Mouse (Mus musculus): Measurements from ENCODE around the gene Gm49337. TPM values are rescaled to one million over a fixed set of nuclear protein-coding genes. Genes with fewer than 3 reads are reported as not detected.
A peak's percentile ranks its signal among the peaks of the same experiment; 100 is the strongest.
"Not testable (repeated sequence)": the region's sequence is repeated elsewhere in the genome, so short reads cannot be mapped to it uniquely, and the experiment has no call there.

Gene Gm49337
- polyA plus RNA-seq, 1 experiment from 2014 or later: not detected

DNA sequence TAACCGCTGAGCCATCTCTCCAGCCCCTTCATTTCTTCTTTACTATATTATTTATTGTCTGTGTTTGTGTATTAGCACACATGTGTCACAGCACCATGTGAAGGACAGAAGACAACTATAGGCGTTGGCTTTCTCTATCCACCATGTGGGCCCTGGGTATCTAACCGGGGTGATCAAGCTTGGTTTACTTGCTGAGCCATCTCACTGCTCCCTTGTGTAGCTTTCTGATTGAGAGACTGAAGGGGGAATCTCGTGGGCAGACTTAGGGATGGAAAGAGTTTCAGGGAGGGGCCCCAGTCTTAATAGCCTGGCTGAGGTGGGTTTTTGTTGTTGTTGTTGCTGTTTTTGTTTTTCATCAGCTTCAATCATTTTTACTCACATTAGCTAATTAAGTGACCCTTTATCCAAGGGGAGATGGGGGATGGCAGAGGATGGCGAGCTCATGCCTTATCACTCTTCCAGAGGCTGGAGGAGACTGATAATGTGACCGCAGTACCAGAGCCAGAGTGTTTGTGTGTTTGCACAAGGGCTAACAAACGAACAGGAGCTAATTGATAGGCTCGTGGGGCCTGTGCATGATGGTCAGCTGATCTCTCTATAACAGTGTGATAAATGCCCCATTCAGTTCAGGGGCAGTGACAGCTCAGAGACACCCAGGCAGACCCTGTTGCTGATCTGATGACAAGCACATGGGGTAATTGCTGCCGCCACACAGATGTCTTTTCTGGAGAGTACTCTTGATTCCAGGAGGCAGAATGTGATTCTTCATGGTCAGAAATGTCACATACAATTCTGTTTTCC lies 20.6 kb downstream of the Gm49337 start:
- ATAC-seq (replicated peaks; ENCODE audit: insufficient number of reproducible peaks, low FRiP score, low TSS enrichment, low read depth): 0 out of 2 replicates have a peak, but pooled peaks have one; percentile 18
- DNase-seq (ENCODE audit: low spot score): no peak
- no peaks in the 10 kb centered on the region for H3K4me1 ChIP-seq (ENCODE audit: control insufficient read depth, insufficient read depth, low read length)
- no peak overlapping the region for H3K4me2 ChIP-seq (ENCODE audit: low read depth, low read length)
- no peak overlapping the region for H3K9ac ChIP-seq (replicated peaks; ENCODE audit: low read length)
- H3K27ac ChIP-seq (replicated peaks; ENCODE audit: low read depth, low read length): no peak overlapping the region
- H3K27me3 ChIP-seq (ENCODE audit: control insufficient read depth, insufficient read depth, low read length): no peaks in the 10 kb centered on the region
- H3K36me3 ChIP-seq (replicated peaks; ENCODE audit: control insufficient read depth, insufficient read depth, low read depth, low read length): no peaks in the 10 kb centered on the region
- WGBS: 64% methylated on average over 9 of the region's 9 CpGs
- no peaks in the 10 kb centered on the region for H3K9me3 ChIP-seq (replicated peaks; ENCODE audit: control insufficient read depth, low read length)
- no peak overlapping the region for H3K4me3 ChIP-seq (ENCODE audit: low read depth, low read length)

DNA sequence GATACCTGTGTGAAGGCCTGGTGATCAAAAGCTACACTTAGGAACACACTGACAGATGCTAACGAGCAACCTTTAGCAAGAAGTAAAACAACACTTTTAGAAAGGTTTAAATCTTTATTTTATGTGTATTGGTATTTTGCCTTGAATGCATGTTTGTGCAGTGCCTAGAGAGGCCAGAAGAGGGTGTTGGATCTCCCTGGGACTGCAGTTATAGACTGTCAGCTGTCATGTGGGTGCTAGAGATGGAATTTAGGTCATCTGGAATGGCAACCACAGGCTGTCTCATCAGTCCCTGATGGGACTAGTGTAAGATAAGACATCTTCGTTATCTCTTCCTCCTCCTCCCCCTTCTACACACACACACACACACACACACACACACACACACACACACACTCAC lies 25.2 kb downstream of the Gm49337 start:
- H3K4me3 ChIP-seq (ENCODE audit: low read depth, low read length): no peak overlapping the region
- H3K27ac ChIP-seq (replicated peaks; ENCODE audit: low read depth, low read length): no peak overlapping the region
- DNase-seq (ENCODE audit: low spot score) (no peak), ATAC-seq (replicated peaks; ENCODE audit: insufficient number of reproducible peaks, low FRiP score, low TSS enrichment, low read depth) (no peak)
- H3K4me2 ChIP-seq (ENCODE audit: low read depth, low read length): no peak overlapping the region
- 85% methylated on average over 2 of the region's 2 CpGs for WGBS
- no peaks in the 10 kb centered on the region for H3K27me3 ChIP-seq (ENCODE audit: control insufficient read depth, insufficient read depth, low read length)
- H3K9ac ChIP-seq (replicated peaks; ENCODE audit: low read length): no peak overlapping the region
- no peaks in the 10 kb centered on the region for H3K4me1 ChIP-seq (ENCODE audit: control insufficient read depth, insufficient read depth, low read length)
- no peaks in the 10 kb centered on the region for H3K36me3 ChIP-seq (replicated peaks; ENCODE audit: control insufficient read depth, insufficient read depth, low read depth, low read length)
- H3K9me3 ChIP-seq (replicated peaks; ENCODE audit: control insufficient read depth, low read length): no peaks in the 10 kb centered on the region

DNA sequence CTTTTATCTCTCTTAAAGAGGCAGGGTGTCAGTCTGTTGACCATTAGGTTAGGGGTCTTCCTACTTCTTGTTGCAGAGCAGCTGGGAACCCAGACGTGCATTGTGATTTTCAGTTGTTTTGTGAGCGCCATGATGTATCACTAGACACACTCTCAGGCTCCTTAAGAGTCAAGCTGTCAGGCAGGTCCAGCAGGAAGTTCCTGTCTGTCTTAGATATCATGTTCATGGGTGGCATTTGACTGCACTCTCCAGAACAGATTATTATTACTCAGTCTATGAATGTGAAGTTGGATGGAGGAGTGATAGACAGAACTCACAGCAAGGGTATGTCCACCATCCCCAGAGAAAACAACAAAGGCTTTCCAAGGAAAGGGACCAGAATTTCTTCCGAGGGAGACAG lies 31.2 kb downstream of the Gm49337 start:
- 71% methylated on average over 3 of the region's 3 CpGs for WGBS
- no peaks in the 10 kb centered on the region for H3K9me3 ChIP-seq (replicated peaks; ENCODE audit: control insufficient read depth, low read length)
- H3K36me3 ChIP-seq (replicated peaks; ENCODE audit: control insufficient read depth, insufficient read depth, low read depth, low read length): no peaks in the 10 kb centered on the region
- H3K4me3 ChIP-seq (ENCODE audit: low read depth, low read length): no peak overlapping the region
- DNase-seq (ENCODE audit: low spot score): no peak
- no peaks in the 10 kb centered on the region for H3K4me1 ChIP-seq (ENCODE audit: control insufficient read depth, insufficient read depth, low read length)
- H3K27ac ChIP-seq (replicated peaks; ENCODE audit: low read depth, low read length): no peak overlapping the region
- no peaks in the 10 kb centered on the region for H3K27me3 ChIP-seq (ENCODE audit: control insufficient read depth, insufficient read depth, low read length)
- no peak for ATAC-seq (replicated peaks; ENCODE audit: insufficient number of reproducible peaks, low FRiP score, low TSS enrichment, low read depth)
- no peak overlapping the region for H3K4me2 ChIP-seq (ENCODE audit: low read depth, low read length)
- H3K9ac ChIP-seq (replicated peaks; ENCODE audit: low read length): no peak overlapping the region

DNA sequence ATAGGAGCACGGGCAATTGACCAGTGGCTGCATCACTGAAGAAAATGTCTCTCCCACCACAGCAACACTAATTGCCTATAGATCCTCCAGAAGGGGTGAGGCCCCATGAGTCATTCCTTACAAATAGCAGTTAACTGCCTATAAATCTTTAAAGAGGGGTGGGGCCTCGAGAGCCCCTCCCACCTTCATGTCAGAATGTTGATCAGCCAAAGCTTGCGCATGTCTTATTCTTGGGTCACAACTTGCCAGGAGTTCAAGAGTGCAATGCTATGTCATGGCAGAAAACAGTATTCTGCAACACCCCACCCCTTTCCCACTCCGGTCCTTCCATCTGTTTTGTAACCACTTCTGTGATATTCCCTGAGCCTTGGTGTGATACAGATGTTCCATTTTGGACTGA lies 33.3 kb downstream of the Gm49337 start:
- Histone ChIP-seq H3K9me3 (replicated peaks; ENCODE audit: control insufficient read depth, low read length) (no peaks in the 10 kb centered on the region), H3K36me3 (replicated peaks; ENCODE audit: control insufficient read depth, insufficient read depth, low read depth, low read length) (no peaks in the 10 kb centered on the region), H3K4me1 (ENCODE audit: control insufficient read depth, insufficient read depth, low read length) (no peaks in the 10 kb centered on the region), H3K4me3 (ENCODE audit: low read depth, low read length) (no peak overlapping the region), H3K27me3 (ENCODE audit: control insufficient read depth, insufficient read depth, low read length) (no peaks in the 10 kb centered on the region), H3K4me2 (ENCODE audit: low read depth, low read length) (no peak overlapping the region), H3K9ac (replicated peaks; ENCODE audit: low read length) (no peak overlapping the region), H3K27ac (replicated peaks; ENCODE audit: low read depth, low read length) (no peak overlapping the region)
- WGBS: 88% methylated on average over 4 of the region's 4 CpGs
- ATAC-seq (replicated peaks; ENCODE audit: insufficient number of reproducible peaks, low FRiP score, low TSS enrichment, low read depth): no peak
- DNase-seq (ENCODE audit: low spot score): no peak

DNA sequence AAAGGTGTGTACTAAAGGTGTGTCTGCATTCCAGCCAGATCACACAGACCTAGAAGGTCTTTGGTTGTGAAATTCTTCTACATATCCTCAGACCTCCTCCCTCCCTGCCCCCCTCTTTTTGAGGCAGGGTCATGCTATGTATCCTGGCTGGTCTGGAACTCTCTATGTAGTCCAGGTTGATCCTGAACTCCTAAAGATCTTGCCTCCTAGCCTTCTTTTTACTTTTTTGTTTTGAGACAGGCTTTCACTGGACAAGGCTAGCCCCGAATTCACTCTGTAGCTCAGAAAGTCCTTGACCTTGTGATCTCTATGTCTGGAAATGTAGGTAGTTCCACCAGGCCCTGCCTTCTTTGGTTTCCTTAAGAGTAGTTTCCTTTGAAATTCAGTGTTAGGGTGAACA lies 35.7 kb downstream of the Gm49337 start:
- 76% methylated on average over 1 of the region's 1 CpGs for WGBS
- no peak overlapping the region for H3K4me2 ChIP-seq (ENCODE audit: low read depth, low read length)

DNA sequence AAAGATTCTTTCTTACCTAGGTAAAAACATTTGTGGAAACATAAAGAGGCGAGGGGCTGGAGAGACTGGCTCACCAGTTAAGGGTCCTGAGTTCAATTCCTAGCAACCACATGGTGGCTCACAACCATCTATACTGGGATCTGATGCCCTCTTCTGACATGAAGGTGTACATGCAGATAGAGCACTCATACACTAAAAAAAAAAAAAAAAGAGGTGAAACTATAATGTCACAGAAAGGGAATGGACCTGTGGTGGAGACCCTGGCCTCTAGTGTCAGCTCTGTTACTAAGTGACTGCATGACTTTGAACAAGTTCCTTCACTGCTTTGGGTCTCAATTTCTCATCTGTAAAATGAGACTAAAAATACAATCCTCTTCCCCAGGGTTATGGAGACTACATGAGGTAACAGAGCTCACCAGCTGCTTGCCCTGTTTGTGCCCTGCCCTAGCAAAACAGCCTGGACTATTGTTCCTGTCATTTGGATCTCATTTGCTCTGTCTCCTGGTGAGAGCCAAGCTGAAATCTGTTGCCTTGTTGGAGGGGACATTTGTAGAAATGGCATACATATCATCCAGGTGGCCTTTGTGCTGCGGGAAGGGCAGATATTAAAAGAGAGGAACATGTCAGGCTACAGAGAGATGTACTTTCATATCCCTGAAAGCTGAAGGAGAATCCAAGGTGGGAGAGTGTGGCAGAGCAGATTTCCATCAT lies 42.9 kb downstream of the Gm49337 start:
- no peak overlapping the region for H3K27ac ChIP-seq (replicated peaks; ENCODE audit: low read depth, low read length)
- H3K4me2 ChIP-seq (ENCODE audit: low read depth, low read length): no peak overlapping the region

More for the DNA sequence above, 35.7 kb downstream of the Gm49337 start:
- Histone ChIP-seq H3K9me3 (replicated peaks; ENCODE audit: control insufficient read depth, low read length) (no peaks in the 10 kb centered on the region), H3K4me3 (ENCODE audit: low read depth, low read length) (no peak overlapping the region), H3K9ac (replicated peaks; ENCODE audit: low read length) (no peak overlapping the region), H3K27me3 (ENCODE audit: control insufficient read depth, insufficient read depth, low read length) (no peaks in the 10 kb centered on the region), H3K36me3 (replicated peaks; ENCODE audit: control insufficient read depth, insufficient read depth, low read depth, low read length) (no peaks in the 10 kb centered on the region), H3K4me1 (ENCODE audit: control insufficient read depth, insufficient read depth, low read length) (no peaks in the 10 kb centered on the region), H3K27ac (replicated peaks; ENCODE audit: low read depth, low read length) (no peak overlapping the region)
- DNase-seq (ENCODE audit: low spot score): no peak
- no peak for ATAC-seq (replicated peaks; ENCODE audit: insufficient number of reproducible peaks, low FRiP score, low TSS enrichment, low read depth)

DNA sequence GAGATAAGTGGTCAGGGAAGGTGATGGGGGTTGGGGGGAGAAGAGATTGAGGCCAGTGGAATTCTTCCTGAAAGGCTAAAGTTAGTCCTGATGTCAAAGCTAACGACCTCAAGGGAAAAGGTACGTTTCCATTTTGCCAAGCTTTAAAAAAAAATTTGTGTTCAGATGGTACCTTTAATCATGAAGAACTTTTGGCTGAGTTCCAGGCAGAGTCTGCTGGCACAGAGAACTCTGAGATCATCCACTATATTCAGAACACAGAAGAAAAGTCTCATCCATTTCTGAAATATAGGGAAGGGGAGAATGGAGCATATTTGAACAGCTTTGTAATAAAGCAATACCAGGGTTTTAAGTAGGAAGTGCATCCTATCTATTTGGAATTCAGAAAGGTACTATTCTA lies 43.9 kb downstream of the Gm49337 start:
- ATAC-seq (replicated peaks; ENCODE audit: insufficient number of reproducible peaks, low FRiP score, low TSS enrichment, low read depth) (no peak), DNase-seq (ENCODE audit: low spot score) (no peak)
- Histone ChIP-seq H3K27ac (replicated peaks; ENCODE audit: low read depth, low read length) (no peak overlapping the region), H3K9ac (replicated peaks; ENCODE audit: low read length) (no peak overlapping the region), H3K4me3 (ENCODE audit: low read depth, low read length) (no peak overlapping the region), H3K9me3 (replicated peaks; ENCODE audit: control insufficient read depth, low read length) (no peaks in the 10 kb centered on the region), H3K4me1 (ENCODE audit: control insufficient read depth, insufficient read depth, low read length) (no peaks in the 10 kb centered on the region), H3K4me2 (ENCODE audit: low read depth, low read length) (no peak overlapping the region), H3K27me3 (ENCODE audit: control insufficient read depth, insufficient read depth, low read length) (no peaks in the 10 kb centered on the region), H3K36me3 (replicated peaks; ENCODE audit: control insufficient read depth, insufficient read depth, low read depth, low read length) (no peaks in the 10 kb centered on the region)
- WGBS: 54% methylated on average over 2 of the region's 2 CpGs

More for the DNA sequence above, 42.9 kb downstream of the Gm49337 start:
- Histone ChIP-seq H3K4me1 (ENCODE audit: control insufficient read depth, insufficient read depth, low read length) (no peaks in the 10 kb centered on the region), H3K9ac (replicated peaks; ENCODE audit: low read length) (no peak overlapping the region), H3K9me3 (replicated peaks; ENCODE audit: control insufficient read depth, low read length) (no peaks in the 10 kb centered on the region), H3K4me3 (ENCODE audit: low read depth, low read length) (no peak overlapping the region), H3K27me3 (ENCODE audit: control insufficient read depth, insufficient read depth, low read length) (no peaks in the 10 kb centered on the region), H3K36me3 (replicated peaks; ENCODE audit: control insufficient read depth, insufficient read depth, low read depth, low read length) (no peaks in the 10 kb centered on the region)
- DNase-seq (ENCODE audit: low spot score) (no peak), ATAC-seq (replicated peaks; ENCODE audit: insufficient number of reproducible peaks, low FRiP score, low TSS enrichment, low read depth) (no peak)
- WGBS: 88% methylated on average over 2 of the region's 2 CpGs

DNA sequence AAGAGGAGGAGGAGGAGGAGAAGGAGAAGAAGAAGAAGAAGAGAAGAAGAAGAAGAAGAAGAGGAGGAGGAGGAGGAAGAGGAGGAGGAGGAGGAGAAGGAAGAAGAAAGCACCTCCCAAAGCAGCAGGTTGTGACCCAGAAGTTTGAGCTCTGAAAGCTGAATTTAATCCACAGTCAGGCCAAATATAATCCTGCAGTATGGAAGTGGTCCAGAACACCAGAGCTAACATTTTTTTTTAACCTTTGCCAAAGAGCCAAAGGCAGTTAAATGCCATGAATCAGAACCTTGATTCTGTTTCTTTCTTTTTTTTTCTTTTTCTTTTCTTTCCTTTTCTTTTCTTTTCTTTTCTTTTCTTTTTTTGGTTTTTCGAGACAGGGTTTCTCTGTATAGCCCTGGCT lies 44.5 kb downstream of the Gm49337 start:
- not testable (repeated sequence) for H3K27me3 ChIP-seq (ENCODE audit: control insufficient read depth, insufficient read depth, low read length); H3K36me3 ChIP-seq (replicated peaks; ENCODE audit: control insufficient read depth, insufficient read depth, low read depth, low read length); H3K4me3 ChIP-seq (ENCODE audit: low read depth, low read length); ATAC-seq (replicated peaks; ENCODE audit: insufficient number of reproducible peaks, low FRiP score, low TSS enrichment, low read depth); H3K9me3 ChIP-seq (replicated peaks; ENCODE audit: control insufficient read depth, low read length); H3K27ac ChIP-seq (replicated peaks; ENCODE audit: low read depth, low read length); DNase-seq (ENCODE audit: low spot score); H3K4me2 ChIP-seq (ENCODE audit: low read depth, low read length); H3K4me1 ChIP-seq (ENCODE audit: control insufficient read depth, insufficient read depth, low read length); H3K9ac ChIP-seq (replicated peaks; ENCODE audit: low read length)
- 93% methylated on average over 1 of the region's 1 CpGs for WGBS

Measured in embryonic facial prominence, embryonic 11.5 days (tissue).